Mouse (Mus musculus) midbrain, embryonic 12.5 days (tissue): ENCODE measurements at regions not wholly inside any gene's neighbourhood (a gene's known extent, or its start where the extent isn't known, plus 50 kb on each side); places are given as distances from the start of the nearest gene placed in this dataset.

Experiments used
- ATAC-seq: fragments of 200-750 bp; cut with Nextera tagmentation; 2 replicates; pipeline ENCODE4 v1.8.0; 2017; ENCODE audit warnings: low read depth, moderate TSS enrichment, moderate library complexity; ENCODE audit not compliant: low FRiP score
- H3K27ac ChIP-seq: fragments of 300-500 bp; sonication (generic); replicated peaks from 2 replicates; pipeline ENCODE4 v1.5.1; 2016; ENCODE audit warnings: mild to moderate bottlenecking
- H3K27me3 ChIP-seq: fragments of 300-500 bp; sonication (generic); 2 replicates; pipeline ENCODE4 v1.6.1; 2016; ENCODE audit warnings: mild to moderate bottlenecking
- H3K36me3 ChIP-seq: fragments of 300-500 bp; sonication (generic); 2 replicates; pipeline ENCODE4 v1.6.1; 2016
- H3K4me1 ChIP-seq: fragments of 300-500 bp; sonication (generic); 2 replicates; pipeline ENCODE4 v1.6.1; 2016
- H3K4me2 ChIP-seq: fragments of 300-500 bp; sonication (generic); replicated peaks from 2 replicates; pipeline ENCODE4 v1.6.1; 2016; ENCODE audit warnings: mild to moderate bottlenecking, moderate library complexity
- H3K4me3 ChIP-seq: fragments of 300-500 bp; sonication (generic); 2 replicates; pipeline ENCODE4 v1.5.1; 2016; ENCODE audit warnings: mild to moderate bottlenecking
- H3K9ac ChIP-seq: fragments of 300-500 bp; sonication (generic); replicated peaks from 2 replicates; pipeline ENCODE4 v1.6.1; 2016; ENCODE audit warnings: mild to moderate bottlenecking, moderate library complexity
- H3K9me3 ChIP-seq: fragments of 300-500 bp; sonication (generic); 2 replicates; pipeline ENCODE4 v1.6.1; 2016; ENCODE audit warnings: mild to moderate bottlenecking
- WGBS: fragments of 180-500 bp; shearing (Covaris S2); methylation state at CpG from one replicate; pipeline ENCODE4 v1.1.7; 2016; 5-methylcytosine and 5-hydroxymethylcytosine counted together

- 4% methylated on average over 16 of the region's 16 CpGs for WGBS
- Histone ChIP-seq H3K27me3 (peaks cover 4% of the 10 kb centered on the region; the same call in 1 of the 2 replicates), H3K4me3 (peak overlapping the region; percentile 21), H3K4me2 (peak overlapping the region; percentile 43), H3K36me3 (no peaks in the 10 kb centered on the region), H3K27ac (no peak overlapping the region), H3K9ac (0 out of 2 replicates have a peak overlapping the region, but pooled peaks have one; percentile 25), H3K9me3 (no peaks in the 10 kb centered on the region), H3K4me1 (peaks cover 10% of the 10 kb centered on the region)
- ATAC-seq, result peak; percentile 67
Measured at GRCm38 (mm10) chr6:148598746-148599337, 154.7 kb upstream of the Tmtc1 start.

- Histone ChIP-seq H3K36me3 (no peaks in the 10 kb centered on the region), H3K9ac (no peak overlapping the region), H3K4me2 (no peak overlapping the region), H3K4me1 (peaks cover 10% of the 10 kb centered on the region), H3K27ac (no peak overlapping the region), H3K4me3 (no peak overlapping the region), H3K27me3 (peaks cover 4% of the 10 kb centered on the region; the same call in 1 of the 2 replicates), H3K9me3 (no peaks in the 10 kb centered on the region)
- ATAC-seq, result no peak
- WGBS, result 73% methylated on average over 3 of the region's 3 CpGs
Measured at GRCm38 (mm10) chr6:148595009-148595770, 151.0 kb upstream of the Tmtc1 start.

GRCm38 (mm10) chr6:148588971-148589370, 144.8 kb upstream of the Tmtc1 start:
- no peak overlapping the region for H3K9ac ChIP-seq
- no peaks in the 10 kb centered on the region for H3K9me3 ChIP-seq
- no peaks in the 10 kb centered on the region for H3K4me1 ChIP-seq
- H3K4me3 ChIP-seq, result no peak overlapping the region
- H3K4me2 ChIP-seq, result no peak overlapping the region
- WGBS, result 80% methylated on average over 4 of the region's 4 CpGs
- no peaks in the 10 kb centered on the region for H3K36me3 ChIP-seq
- no peak overlapping the region for H3K27ac ChIP-seq
- ATAC-seq, result no peak
- H3K27me3 ChIP-seq, result no peaks in the 10 kb centered on the region

- H3K9ac ChIP-seq, result no peak overlapping the region
- H3K27me3 ChIP-seq, result no peaks in the 10 kb centered on the region
- no peaks in the 10 kb centered on the region for H3K9me3 ChIP-seq
- ATAC-seq, result no peak
- no peak overlapping the region for H3K4me2 ChIP-seq
- 79% methylated on average over 10 of the region's 10 CpGs for WGBS
- H3K36me3 ChIP-seq, result no peaks in the 10 kb centered on the region
- H3K4me1 ChIP-seq, result no peaks in the 10 kb centered on the region
- no peak overlapping the region for H3K27ac ChIP-seq
- no peak overlapping the region for H3K4me3 ChIP-seq
Measured at GRCm38 (mm10) chr6:148586439-148587321, 142.5 kb upstream of the Tmtc1 start.

- Histone ChIP-seq H3K4me3 (no peak overlapping the region), H3K4me2 (no peak overlapping the region), H3K4me1 (no peaks in the 10 kb centered on the region), H3K36me3 (no peaks in the 10 kb centered on the region), H3K27ac (no peak overlapping the region), H3K9ac (no peak overlapping the region), H3K9me3 (no peaks in the 10 kb centered on the region), H3K27me3 (no peaks in the 10 kb centered on the region)
- 73% methylated on average over 2 of the region's 2 CpGs for WGBS
- no peak for ATAC-seq
Measured at GRCm38 (mm10) chr6:148584126-148584525, 139.9 kb upstream of the Tmtc1 start.

GRCm38 (mm10) chr6:148578281-148578680, 134.1 kb upstream of the Tmtc1 start:
- Histone ChIP-seq H3K4me2 (no peak overlapping the region), H3K9ac (no peak overlapping the region), H3K4me1 (no peaks in the 10 kb centered on the region), H3K4me3 (no peak overlapping the region), H3K27me3 (no peaks in the 10 kb centered on the region), H3K9me3 (no peaks in the 10 kb centered on the region), H3K36me3 (no peaks in the 10 kb centered on the region), H3K27ac (no peak overlapping the region)
- WGBS, result 88% methylated on average over 3 of the region's 3 CpGs
- ATAC-seq, result no peak

GRCm38 (mm10) chr6:148577663-148578062, 133.5 kb upstream of the Tmtc1 start:
- no peak overlapping the region for H3K27ac ChIP-seq
- H3K4me2 ChIP-seq, result no peak overlapping the region
- H3K9ac ChIP-seq, result no peak overlapping the region
- no peaks in the 10 kb centered on the region for H3K4me1 ChIP-seq
- H3K4me3 ChIP-seq, result no peak overlapping the region
- no peak for ATAC-seq
- 84% methylated on average over 3 of the region's 3 CpGs for WGBS
- no peaks in the 10 kb centered on the region for H3K27me3 ChIP-seq
- no peaks in the 10 kb centered on the region for H3K36me3 ChIP-seq
- H3K9me3 ChIP-seq, result no peaks in the 10 kb centered on the region

- no peaks in the 10 kb centered on the region for H3K9me3 ChIP-seq
- H3K27me3 ChIP-seq, result no peaks in the 10 kb centered on the region
- H3K4me2 ChIP-seq, result no peak overlapping the region
- no peaks in the 10 kb centered on the region for H3K36me3 ChIP-seq
- 74% methylated on average over 7 of the region's 7 CpGs for WGBS
- H3K4me1 ChIP-seq, result no peaks in the 10 kb centered on the region
- no peak overlapping the region for H3K27ac ChIP-seq
- H3K9ac ChIP-seq, result no peak overlapping the region
- H3K4me3 ChIP-seq, result no peak overlapping the region
- ATAC-seq, result no peak
Measured at GRCm38 (mm10) chr6:148574742-148575453, 130.7 kb upstream of the Tmtc1 start.

GRCm38 (mm10) chr6:148572201-148572600, 128.0 kb upstream of the Tmtc1 start:
- H3K36me3 ChIP-seq, result no peaks in the 10 kb centered on the region
- no peaks in the 10 kb centered on the region for H3K27me3 ChIP-seq
- WGBS, result 88% methylated on average over 5 of the region's 5 CpGs
- H3K27ac ChIP-seq, result no peak overlapping the region
- no peak overlapping the region for H3K4me3 ChIP-seq
- H3K4me2 ChIP-seq, result no peak overlapping the region
- H3K9ac ChIP-seq, result no peak overlapping the region
- no peaks in the 10 kb centered on the region for H3K9me3 ChIP-seq
- ATAC-seq, result no peak
- no peaks in the 10 kb centered on the region for H3K4me1 ChIP-seq

- H3K4me1 ChIP-seq, result no peaks in the 10 kb centered on the region
- H3K9me3 ChIP-seq, result no peaks in the 10 kb centered on the region
- H3K27ac ChIP-seq, result no peak overlapping the region
- H3K27me3 ChIP-seq, result no peaks in the 10 kb centered on the region
- WGBS, result 76% methylated on average over 3 of the region's 3 CpGs
- H3K9ac ChIP-seq, result no peak overlapping the region
- no peaks in the 10 kb centered on the region for H3K36me3 ChIP-seq
- ATAC-seq, result no peak
- H3K4me2 ChIP-seq, result no peak overlapping the region
- no peak overlapping the region for H3K4me3 ChIP-seq
Measured at GRCm38 (mm10) chr6:148571651-148572050, 127.5 kb upstream of the Tmtc1 start.

GRCm38 (mm10) chr6:148564146-148564545, 120.0 kb upstream of the Tmtc1 start:
- Histone ChIP-seq H3K9ac (no peak overlapping the region), H3K4me3 (no peak overlapping the region), H3K4me1 (peaks cover 10% of the 10 kb centered on the region), H3K27me3 (no peaks in the 10 kb centered on the region), H3K36me3 (no peaks in the 10 kb centered on the region), H3K4me2 (no peak overlapping the region), H3K9me3 (no peaks in the 10 kb centered on the region), H3K27ac (no peak overlapping the region)
- ATAC-seq, result peak; percentile 71
- 19% methylated on average over 2 of the region's 2 CpGs for WGBS
